Mouse (Mus musculus): ENCODE results near the gene Cd83. TPM values are rescaled to one million over a fixed set of nuclear protein-coding genes. Genes with fewer than 3 reads are reported as not detected.

Cd83 gene
- polyA plus RNA-seq, 1 experiment from 2014 or later: 16.0 TPM

- Histone ChIP-seq H3K4me3 (ENCODE audit: low read depth, low read length) (no peak overlapping the region), H3K36me3 (ENCODE audit: control insufficient read depth, insufficient read depth, low read length) (no peaks in the 10 kb centered on the region), H3K4me1 (ENCODE audit: control insufficient read depth, insufficient read depth, low read length) (no peaks in the 10 kb centered on the region), H3K9me3 (ENCODE audit: control insufficient read depth, low read length) (no peaks in the 10 kb centered on the region), H3K9ac (ENCODE audit: low read length) (no peak overlapping the region), H3K27me3 (ENCODE audit: control insufficient read depth, insufficient read depth, low read length) (no peaks in the 10 kb centered on the region), H3K4me2 (ENCODE audit: low read depth) (no peak overlapping the region), H3K27ac (ENCODE audit: low read depth, low read length) (no peak overlapping the region)
- ATAC-seq (ENCODE audit: insufficient read depth, low FRiP score, low TSS enrichment): no peak
- WGBS: 77% methylated on average over 7 of the region's 7 CpGs
- no peak for DNase-seq (ENCODE audit: low spot score)
Measured at GRCm38 (mm10) chr13:43766786-43767680, 17.5 kb upstream of the Cd83 start.

- H3K36me3 ChIP-seq (ENCODE audit: control insufficient read depth, insufficient read depth, low read length): no peaks in the 10 kb centered on the region
- DNase-seq (ENCODE audit: low spot score) (no peak), ATAC-seq (ENCODE audit: insufficient read depth, low FRiP score, low TSS enrichment) (no peak)
- H3K27ac ChIP-seq (ENCODE audit: low read depth, low read length): no peak overlapping the region
- H3K27me3 ChIP-seq (ENCODE audit: control insufficient read depth, insufficient read depth, low read length): no peaks in the 10 kb centered on the region
- no peak overlapping the region for H3K4me2 ChIP-seq (ENCODE audit: low read depth)
- no peak overlapping the region for H3K4me3 ChIP-seq (ENCODE audit: low read depth, low read length)
- no peaks in the 10 kb centered on the region for H3K4me1 ChIP-seq (ENCODE audit: control insufficient read depth, insufficient read depth, low read length)
- H3K9me3 ChIP-seq (ENCODE audit: control insufficient read depth, low read length): no peaks in the 10 kb centered on the region
- 91% methylated on average over 6 of the region's 6 CpGs for whole genome bisulfite sequencing
- no peak overlapping the region for H3K9ac ChIP-seq (ENCODE audit: low read length)
Measured at GRCm38 (mm10) chr13:43773020-43773419, 11.6 kb upstream of the Cd83 start.

- no peak for ATAC-seq (ENCODE audit: insufficient read depth, low FRiP score, low TSS enrichment)
- whole genome bisulfite sequencing: 79% methylated on average over 15 of the region's 15 CpGs
Measured at GRCm38 (mm10) chr13:43773965-43774566, 10.5 kb upstream of the Cd83 start.

GRCm38 (mm10) chr13:43774605-43775426 is 9.8 kb upstream of the Cd83 start:
- Histone ChIP-seq H3K4me1 (ENCODE audit: control insufficient read depth, insufficient read depth, low read length) (no peaks in the 10 kb centered on the region), H3K4me3 (ENCODE audit: low read depth, low read length) (no peak overlapping the region), H3K4me2 (ENCODE audit: low read depth) (no peak overlapping the region), H3K9me3 (ENCODE audit: control insufficient read depth, low read length) (no peaks in the 10 kb centered on the region), H3K27me3 (ENCODE audit: control insufficient read depth, insufficient read depth, low read length) (no peaks in the 10 kb centered on the region), H3K9ac (ENCODE audit: low read length) (no peak overlapping the region), H3K36me3 (ENCODE audit: control insufficient read depth, insufficient read depth, low read length) (no peaks in the 10 kb centered on the region), H3K27ac (ENCODE audit: low read depth, low read length) (no peak overlapping the region)
- ATAC-seq (ENCODE audit: insufficient read depth, low FRiP score, low TSS enrichment): no peak
- 85% methylated on average over 13 of the region's 13 CpGs for WGBS
- DNase-seq (ENCODE audit: low spot score): no peak

More at GRCm38 (mm10) chr13:43773965-43774566, 10.5 kb upstream of the Cd83 start:
- H3K36me3 ChIP-seq (ENCODE audit: control insufficient read depth, insufficient read depth, low read length): no peaks in the 10 kb centered on the region
- DNase-seq (ENCODE audit: low spot score): no peak
- no peaks in the 10 kb centered on the region for H3K9me3 ChIP-seq (ENCODE audit: control insufficient read depth, low read length)
- H3K9ac ChIP-seq (ENCODE audit: low read length): no peak overlapping the region
- H3K4me1 ChIP-seq (ENCODE audit: control insufficient read depth, insufficient read depth, low read length): no peaks in the 10 kb centered on the region
- no peaks in the 10 kb centered on the region for H3K27me3 ChIP-seq (ENCODE audit: control insufficient read depth, insufficient read depth, low read length)
- no peak overlapping the region for H3K27ac ChIP-seq (ENCODE audit: low read depth, low read length)
- no peak overlapping the region for H3K4me3 ChIP-seq (ENCODE audit: low read depth, low read length)
- no peak overlapping the region for H3K4me2 ChIP-seq (ENCODE audit: low read depth)

- Histone ChIP-seq H3K27ac (ENCODE audit: low read depth, low read length) (no peak overlapping the region), H3K9ac (ENCODE audit: low read length) (no peak overlapping the region), H3K9me3 (ENCODE audit: control insufficient read depth, low read length) (no peaks in the 10 kb centered on the region), H3K4me1 (ENCODE audit: control insufficient read depth, insufficient read depth, low read length) (no peaks in the 10 kb centered on the region), H3K36me3 (ENCODE audit: control insufficient read depth, insufficient read depth, low read length) (no peaks in the 10 kb centered on the region), H3K4me3 (ENCODE audit: low read depth, low read length) (no peak overlapping the region), H3K27me3 (ENCODE audit: control insufficient read depth, insufficient read depth, low read length) (no peaks in the 10 kb centered on the region), H3K4me2 (ENCODE audit: low read depth) (no peak overlapping the region)
- no peak for DNase-seq (ENCODE audit: low spot score)
- ATAC-seq (ENCODE audit: insufficient read depth, low FRiP score, low TSS enrichment): no peak
- 89% methylated on average over 2 of the region's 2 CpGs for WGBS
Measured at GRCm38 (mm10) chr13:43775427-43775733, 9.2 kb upstream of the Cd83 start.

- 70% methylated on average over 9 of the region's 9 CpGs for WGBS
Measured at GRCm38 (mm10) chr13:43777321-43778002, 7.1 kb upstream of the Cd83 start.

GRCm38 (mm10) chr13:43778021-43778649 is 6.4 kb upstream of the Cd83 start:
- Histone ChIP-seq H3K4me1 (ENCODE audit: control insufficient read depth, insufficient read depth, low read length) (no peaks in the 10 kb centered on the region), H3K36me3 (ENCODE audit: control insufficient read depth, insufficient read depth, low read length) (no peaks in the 10 kb centered on the region), H3K9me3 (ENCODE audit: control insufficient read depth, low read length) (no peaks in the 10 kb centered on the region), H3K27me3 (ENCODE audit: control insufficient read depth, insufficient read depth, low read length) (no peaks in the 10 kb centered on the region), H3K9ac (ENCODE audit: low read length) (no peak overlapping the region), H3K4me2 (ENCODE audit: low read depth) (no peak overlapping the region), H3K4me3 (ENCODE audit: low read depth, low read length) (no peak overlapping the region), H3K27ac (ENCODE audit: low read depth, low read length) (no peak overlapping the region)
- WGBS: 49% methylated on average over 6 of the region's 6 CpGs
- ATAC-seq (ENCODE audit: insufficient read depth, low FRiP score, low TSS enrichment): no peak
- no peak for DNase-seq (ENCODE audit: low spot score)

More at GRCm38 (mm10) chr13:43777321-43778002, 7.1 kb upstream of the Cd83 start:
- Histone ChIP-seq H3K36me3 (ENCODE audit: control insufficient read depth, insufficient read depth, low read length) (no peaks in the 10 kb centered on the region), H3K9me3 (ENCODE audit: control insufficient read depth, low read length) (no peaks in the 10 kb centered on the region), H3K4me1 (ENCODE audit: control insufficient read depth, insufficient read depth, low read length) (no peaks in the 10 kb centered on the region), H3K9ac (ENCODE audit: low read length) (no peak overlapping the region), H3K27me3 (ENCODE audit: control insufficient read depth, insufficient read depth, low read length) (no peaks in the 10 kb centered on the region), H3K4me3 (ENCODE audit: low read depth, low read length) (no peak overlapping the region), H3K27ac (ENCODE audit: low read depth, low read length) (no peak overlapping the region), H3K4me2 (ENCODE audit: low read depth) (no peak overlapping the region)
- ATAC-seq (ENCODE audit: insufficient read depth, low FRiP score, low TSS enrichment): no peak
- DNase-seq (ENCODE audit: low spot score): no peak

- Histone ChIP-seq H3K9ac (ENCODE audit: low read length) (no peak overlapping the region), H3K4me2 (ENCODE audit: low read depth) (no peak overlapping the region), H3K4me1 (ENCODE audit: control insufficient read depth, insufficient read depth, low read length) (no peaks in the 10 kb centered on the region), H3K9me3 (ENCODE audit: control insufficient read depth, low read length) (no peaks in the 10 kb centered on the region), H3K36me3 (ENCODE audit: control insufficient read depth, insufficient read depth, low read length) (no peaks in the 10 kb centered on the region), H3K4me3 (ENCODE audit: low read depth, low read length) (no peak overlapping the region), H3K27me3 (ENCODE audit: control insufficient read depth, insufficient read depth, low read length) (no peaks in the 10 kb centered on the region), H3K27ac (ENCODE audit: low read depth, low read length) (no peak overlapping the region)
- DNase-seq (ENCODE audit: low spot score) (no peak), ATAC-seq (ENCODE audit: insufficient read depth, low FRiP score, low TSS enrichment) (no peak)
- 78% methylated on average over 4 of the region's 4 CpGs for WGBS
Measured at GRCm38 (mm10) chr13:43778971-43779370, 5.6 kb upstream of the Cd83 start.
